7 mouse cellular contexts compared by ENCODE assay signal in the genomic region with DNA sequence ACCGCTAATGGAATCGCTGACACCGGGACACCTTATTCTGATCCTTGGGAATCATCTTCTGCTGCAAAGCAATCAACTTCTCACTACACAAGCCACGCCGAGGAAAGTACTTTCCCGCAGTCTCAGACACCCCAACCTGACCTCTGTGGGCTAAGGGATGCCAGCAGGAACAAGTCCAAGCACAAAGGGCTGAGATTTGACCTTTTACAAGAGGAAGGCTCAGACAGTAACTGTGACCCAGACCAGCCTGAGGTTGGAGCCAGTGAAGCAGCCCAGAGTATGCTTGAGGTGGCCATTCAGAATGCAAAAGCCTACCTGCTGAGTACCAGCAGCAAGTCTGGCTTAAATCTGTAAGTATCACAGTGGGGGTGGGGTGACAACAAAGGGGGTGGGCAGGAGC. TPM values are rescaled to one million over a fixed set of nuclear protein-coding genes. Genes with fewer than 3 reads are reported as not detected.
DNase-seq lines count a peak whose midpoint lies in the region; ATAC-seq and TF ChIP-seq lines count a peak whose summit lies in the region.

No protein-coding gene starts in this region.

- no peak for TF ChIP-seq CTCF in small intestine, adult 2 months (IDR thresholded peaks at IDR 0.05; ENCODE audit: extremely low read depth, insufficient read length, insufficient replicate concordance, low read depth, low read length)

- H3K4me1 ChIP-seq in megakaryocyte, embryonic 14.5 days: peaks cover 9% of the 10 kb centered on the region; the same call in 1 of the 2 replicates
- H3K4me1 ChIP-seq in forebrain, embryonic 13.5 days: peaks cover 6% of the 10 kb centered on the region; the same call in 1 of the 2 replicates
- H3K4me1 ChIP-seq in limb, embryonic 11.5 days (ENCODE audit: control insufficient read depth, insufficient read depth, low read length): no peaks in the 10 kb centered on the region
- peaks cover 2% of the 10 kb centered on the region; the same call in 1 of the 2 replicates for H3K4me1 ChIP-seq in small intestine, adult 2 months (ENCODE audit: control insufficient read depth, insufficient read depth, insufficient read length, low read length)

- H3K4me3 ChIP-seq in megakaryocyte, embryonic 14.5 days (replicated peaks): peak overlapping the region; percentile 86
- peak overlapping the region; percentile 38 for H3K4me3 ChIP-seq in forebrain, embryonic 13.5 days
- H3K4me3 ChIP-seq in limb, embryonic 11.5 days (ENCODE audit: low read depth, low read length): no peak overlapping the region; the same call in 1 of the 2 replicates
- peak overlapping the region; percentile 15; the same call in 1 of the 2 replicates for H3K4me3 ChIP-seq in small intestine, adult 2 months (ENCODE audit: low read depth, low read length)

- peak overlapping the region; percentile 38; the same call in 1 of the 2 replicates for H3K9ac ChIP-seq in forebrain, embryonic 13.5 days
- no peak overlapping the region for H3K9ac ChIP-seq in limb, embryonic 11.5 days (ENCODE audit: low read length)

- peaks cover 6% of the 10 kb centered on the region for H3K27me3 ChIP-seq in megakaryocyte, embryonic 14.5 days (replicated peaks)
- no peaks in the 10 kb centered on the region for H3K27me3 ChIP-seq in forebrain, embryonic 13.5 days
- H3K27me3 ChIP-seq in limb, embryonic 11.5 days (ENCODE audit: control insufficient read depth, insufficient read depth, low read length): no peaks in the 10 kb centered on the region
- H3K27me3 ChIP-seq in small intestine, adult 2 months (ENCODE audit: control insufficient read depth, insufficient read depth, low read length): no peaks in the 10 kb centered on the region

- H3K4me2 ChIP-seq in forebrain, embryonic 13.5 days: peak overlapping the region; percentile 62
- H3K4me2 ChIP-seq in limb, embryonic 11.5 days (ENCODE audit: low read depth, severe bottlenecking): peak overlapping the region; percentile 64

- H3K27ac ChIP-seq in forebrain, embryonic 13.5 days: no peak overlapping the region
- H3K27ac ChIP-seq in limb, embryonic 11.5 days (replicated peaks; ENCODE audit: low read depth, low read length): no peak overlapping the region
- no peak overlapping the region for H3K27ac ChIP-seq in small intestine, adult 2 months (ENCODE audit: insufficient read depth, low read depth, low read length)

- ATAC-seq in megakaryocyte, adult 5-6 weeks (ENCODE audit: poor library complexity, severe bottlenecking): no peak
- ATAC-seq in forebrain, embryonic 13.5 days: peak; percentile 23; the same call in 1 of the 2 replicates
- no peak for ATAC-seq in limb, embryonic 11.5 days (ENCODE audit: insufficient number of reproducible peaks, low FRiP score, low TSS enrichment, low read depth)
- no peak for ATAC-seq in inflammation-experienced regulatory T-cells, adult 6 months

- DNase-seq in limb, embryonic 11.5 days (ENCODE audit: low spot score): no peak
- no peak for DNase-seq in layer of hippocampus, adult 9-10 months (ENCODE audit: low spot score)

- H3K36me3 ChIP-seq in megakaryocyte, embryonic 14.5 days (replicated peaks; ENCODE audit: low read length): no peaks in the 10 kb centered on the region
- H3K36me3 ChIP-seq in forebrain, embryonic 13.5 days (ENCODE audit: poor library complexity, severe bottlenecking): no peaks in the 10 kb centered on the region
- no peaks in the 10 kb centered on the region for H3K36me3 ChIP-seq in limb, embryonic 11.5 days (ENCODE audit: control insufficient read depth, insufficient read depth, low read length)
- no peaks in the 10 kb centered on the region for H3K36me3 ChIP-seq in small intestine, adult 2 months (ENCODE audit: control insufficient read depth, insufficient read depth, low read length)

- no peaks in the 10 kb centered on the region for H3K9me3 ChIP-seq in megakaryocyte, embryonic 14.5 days
- no peaks in the 10 kb centered on the region for H3K9me3 ChIP-seq in forebrain, embryonic 13.5 days (replicated peaks)
- no peaks in the 10 kb centered on the region for H3K9me3 ChIP-seq in limb, embryonic 11.5 days (ENCODE audit: control insufficient read depth, low read length)

- TF ChIP-seq POLR2A in small intestine, adult 2 months (IDR thresholded peaks at IDR 0.05; ENCODE audit: low read depth, low read length): no peak

- WGBS in forebrain, embryonic 13.5 days: 4% methylated on average over 6 of the region's 6 CpGs
- 7% methylated on average over 6 of the region's 6 CpGs for WGBS in limb, embryonic 11.5 days
- 9% methylated on average over 6 of the region's 6 CpGs for WGBS in small intestine, adult 2 months

RNA-seq across cellular contexts. Expression of gene Rsph4a, which starts 0.6 kb away (rescaled TPM):
- not detected in 2 replicates for polyA plus RNA-seq in megakaryocyte, embryonic 14.5 days (2012; ENCODE audit: insufficient read depth, low replicate concordance)
- total RNA-seq in megakaryocyte, adult 5-6 weeks (2015): not detected in 2 replicates
- not detected in 2 replicates for total RNA-seq in megakaryocyte, adult 5-6 weeks (2017)
- polyA plus RNA-seq in forebrain, embryonic 13.5 days (2015; fragmentation: Nextera tagmentation; extraction: Ambion mirVana): 0.34 and 0.52 TPM in 2 replicates
- not detected in 2 replicates for polyA plus RNA-seq in limb, embryonic 11.5 days (2014; fragmentation: Nextera tagmentation; extraction: Ambion mirVana)
- 0.05 TPM in 1 of 2 replicates, not detected in the other for polyA plus RNA-seq in small intestine, adult 2 months (2012; rRNA removed)
- under 1 TPM in 2 of 3 experiments, not detected in 1; 0.16 to 0.17 TPM for polyA plus RNA-seq in inflammation-experienced regulatory T-cells, adult 6 months (2017; shearing (Covaris generic))

RNA-seq across cellular contexts. Expression of gene Zup1, which starts 45.6 kb away (rescaled TPM):
- polyA plus RNA-seq in megakaryocyte, embryonic 14.5 days (2012; ENCODE audit: insufficient read depth, low replicate concordance): 1.1 TPM in 1 of 2 replicates, not detected in the other
- total RNA-seq in megakaryocyte, adult 5-6 weeks (2015): 51.8 and 52.0 TPM in 2 replicates
- total RNA-seq in megakaryocyte, adult 5-6 weeks (2017): 54.8 and 77.0 TPM in 2 replicates
- 25.1 and 27.5 TPM in 2 replicates for polyA plus RNA-seq in forebrain, embryonic 13.5 days (2015; fragmentation: Nextera tagmentation; extraction: Ambion mirVana)
- 23.3 and 27.4 TPM in 2 replicates for polyA plus RNA-seq in limb, embryonic 11.5 days (2014; fragmentation: Nextera tagmentation; extraction: Ambion mirVana)
- 0.84 and 2.4 TPM in 2 replicates for polyA plus RNA-seq in small intestine, adult 2 months (2012; rRNA removed)
- polyA plus RNA-seq in inflammation-experienced regulatory T-cells, adult 6 months (2017; shearing (Covaris generic)): 10 to 100 TPM; 59.3 to 86.4 (median 70.5) TPM

RNA-seq across cellular contexts. Expression of gene Sult3a1, which starts 48.0 kb away (rescaled TPM):
- not detected in 2 replicates for polyA plus RNA-seq in megakaryocyte, embryonic 14.5 days (2012; ENCODE audit: insufficient read depth, low replicate concordance)
- total RNA-seq in megakaryocyte, adult 5-6 weeks (2015): not detected in 2 replicates
- total RNA-seq in megakaryocyte, adult 5-6 weeks (2017): not detected in 2 replicates
- polyA plus RNA-seq in forebrain, embryonic 13.5 days (2015; fragmentation: Nextera tagmentation; extraction: Ambion mirVana): not detected in 2 replicates
- polyA plus RNA-seq in limb, embryonic 11.5 days (2014; fragmentation: Nextera tagmentation; extraction: Ambion mirVana): not detected in 2 replicates
- not detected in 2 replicates for polyA plus RNA-seq in small intestine, adult 2 months (2012; rRNA removed)
- polyA plus RNA-seq in inflammation-experienced regulatory T-cells, adult 6 months (2017; shearing (Covaris generic)): not detected
